Mouse (Mus musculus) ES-Bruce4 (cell line): ENCODE data around the gene Catip.

Experiments
- CTCF ChIP-seq: IDR thresholded peaks from one replicate; pipeline ENCODE4 v1.8.1; 2011; ENCODE audit warnings: low read depth, low read length
- POLR2A ChIP-seq: IDR thresholded peaks from one replicate; pipeline ENCODE4 v1.8.1; 2011; ENCODE audit warnings: low read length; ENCODE audit not compliant: insufficient read depth

DNA sequence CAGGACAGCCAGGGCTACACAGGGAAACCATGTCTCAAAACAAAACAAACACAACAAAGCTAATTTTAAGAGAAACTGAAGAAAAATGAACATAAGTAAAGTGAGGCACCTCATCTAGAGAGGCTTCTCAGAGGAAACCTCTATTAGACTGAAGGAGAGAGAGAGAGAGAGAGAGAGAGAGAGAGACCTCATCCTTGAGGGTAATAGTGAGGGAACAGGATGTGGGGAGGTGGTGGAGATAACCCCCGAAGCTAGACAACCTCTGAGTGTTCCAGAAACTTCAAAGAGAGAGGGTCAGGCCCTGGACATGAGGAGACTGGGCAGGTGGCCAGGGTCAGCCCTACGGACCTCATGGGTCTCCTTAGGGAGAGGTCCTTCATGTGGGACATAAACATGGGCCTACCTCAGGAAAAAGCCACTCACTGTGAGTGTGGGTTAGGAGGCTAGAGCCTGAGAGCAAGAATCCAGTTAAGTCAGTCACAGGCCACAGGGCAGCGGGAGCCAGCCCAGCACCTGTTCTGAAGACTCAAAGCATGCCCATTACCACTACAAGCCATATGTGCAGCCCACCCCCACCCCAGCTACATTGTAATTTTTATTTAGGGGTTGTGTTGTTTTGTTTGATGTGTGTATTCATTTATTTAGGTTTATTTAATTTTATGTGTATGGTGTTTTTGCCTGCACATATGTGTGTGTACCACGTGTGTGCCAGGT is 45.6 kb upstream of the Catip start:
- TF ChIP-seq POLR2A (no peak), CTCF (no peak)
